Mouse (Mus musculus) stomach, embryonic 14.5 days (tissue): ENCODE measurements around the gene Clps. TPM values are rescaled to one million over a fixed set of nuclear protein-coding genes. Genes with fewer than 3 reads are reported as not detected.

Experiments
- ATAC-seq: fragments of 200-750 bp; cut with Nextera tagmentation; 2 replicates; pipeline ENCODE4 v1.8.0; 2017; ENCODE audit warnings: low read depth, moderate TSS enrichment; ENCODE audit not compliant: insufficient number of reproducible peaks, insufficient read depth, low FRiP score
- H3K27ac ChIP-seq: fragments of 300-500 bp; sonication (generic); 2 replicates; pipeline ENCODE4 v1.5.1; 2014; ENCODE audit warnings: mild to moderate bottlenecking, low read length, moderate library complexity, mixed read lengths
- H3K27me3 ChIP-seq: fragments of 300-500 bp; sonication (generic); 2 replicates; pipeline ENCODE4 v1.6.1; 2014; ENCODE audit warnings: low read length, control low read depth, mixed read lengths; ENCODE audit not compliant: control insufficient read depth, insufficient read depth
- H3K36me3 ChIP-seq: fragments of 300-500 bp; sonication (generic); 2 replicates; pipeline ENCODE4 v1.6.1; 2014; ENCODE audit warnings: mild to moderate bottlenecking, control low read depth, low read length, moderate library complexity, mixed read lengths; ENCODE audit not compliant: control insufficient read depth, insufficient read depth
- H3K4me1 ChIP-seq: fragments of 300-500 bp; sonication (generic); 2 replicates; pipeline ENCODE4 v1.6.1; 2014; ENCODE audit warnings: low read length, control low read depth, mixed read lengths; ENCODE audit not compliant: control insufficient read depth, insufficient read depth
- H3K4me2 ChIP-seq: fragments of 300-500 bp; sonication (generic); replicated peaks from 2 replicates; pipeline ENCODE4 v1.6.1; 2014; ENCODE audit warnings: low read depth, low read length, control low read depth
- H3K4me3 ChIP-seq: fragments of 300-500 bp; sonication (generic); 2 replicates; pipeline ENCODE4 v1.5.1; 2014; ENCODE audit warnings: low read depth, low read length, control low read depth
- H3K9ac ChIP-seq: fragments of 300-500 bp; sonication (generic); replicated peaks from 2 replicates; pipeline ENCODE4 v1.6.1; 2014; ENCODE audit warnings: low read depth, mild to moderate bottlenecking, control low read depth, low read length, moderate library complexity, mixed read lengths
- H3K9me3 ChIP-seq: fragments of 300-500 bp; sonication (generic); 2 replicates; pipeline ENCODE4 v1.6.1; 2016; ENCODE audit warnings: low read depth, low read length, control low read depth; ENCODE audit not compliant: control insufficient read depth
- WGBS: fragments of 180-500 bp; shearing (Covaris S2); extraction: QIAGEN DNeasy Blood & Tissue Kit; methylation state at CpG from one replicate; pipeline ENCODE4 v1.1.7; 2014; 5-methylcytosine and 5-hydroxymethylcytosine counted together
- polyA plus RNA-seq: library from polyadenylated mRNA; unstranded; fragments of >200 nt; fragmentation: Nextera tagmentation; extraction: Ambion mirVana; gene quantifications from 2 replicates; pipeline ENCODE4 v1.2.1, GENCODE M21; 2014

The Clps gene
- polyA plus RNA-seq, 1 experiment from 2014 or later, result 47.2 TPM

GRCm38 (mm10) chr17:28546925-28547324, 13.6 kb downstream of the Clps start:
- H3K27me3 ChIP-seq, result no peaks in the 10 kb centered on the region
- no peaks in the 10 kb centered on the region for H3K4me1 ChIP-seq
- H3K36me3 ChIP-seq, result no peaks in the 10 kb centered on the region
- H3K9me3 ChIP-seq, result no peaks in the 10 kb centered on the region
- ATAC-seq, result no peak
- 100% methylated on average over 1 of the region's 1 CpGs for WGBS
- no peak overlapping the region for H3K4me2 ChIP-seq
- no peak overlapping the region for H3K9ac ChIP-seq
- no peak overlapping the region for H3K4me3 ChIP-seq
- H3K27ac ChIP-seq, result no peak overlapping the region

- no peaks in the 10 kb centered on the region for H3K4me1 ChIP-seq
- 51% methylated on average over 12 of the region's 12 CpGs for WGBS
- H3K27ac ChIP-seq, result no peak overlapping the region
- no peak for ATAC-seq
- H3K9me3 ChIP-seq, result peaks cover 4% of the 10 kb centered on the region; the same call in 1 of the 2 replicates
- no peak overlapping the region for H3K4me2 ChIP-seq
- no peak overlapping the region for H3K4me3 ChIP-seq
- H3K27me3 ChIP-seq, result no peaks in the 10 kb centered on the region
- no peak overlapping the region for H3K9ac ChIP-seq
- H3K36me3 ChIP-seq, result no peaks in the 10 kb centered on the region
Measured at GRCm38 (mm10) chr17:28537881-28538280, 22.7 kb downstream of the Clps start.

GRCm38 (mm10) chr17:28533327-28533726, 27.2 kb downstream of the Clps start:
- no peak for ATAC-seq
- no peaks in the 10 kb centered on the region for H3K9me3 ChIP-seq
- no peaks in the 10 kb centered on the region for H3K27me3 ChIP-seq
- H3K36me3 ChIP-seq, result no peaks in the 10 kb centered on the region
- WGBS, result 85% methylated on average over 13 of the region's 13 CpGs
- H3K4me2 ChIP-seq, result no peak overlapping the region
- no peaks in the 10 kb centered on the region for H3K4me1 ChIP-seq
- no peak overlapping the region for H3K27ac ChIP-seq
- no peak overlapping the region for H3K9ac ChIP-seq
- H3K4me3 ChIP-seq, result no peak overlapping the region

- no peaks in the 10 kb centered on the region for H3K36me3 ChIP-seq
- no peaks in the 10 kb centered on the region for H3K9me3 ChIP-seq
- H3K4me1 ChIP-seq, result peaks cover 2% of the 10 kb centered on the region; the same call in 1 of the 2 replicates
- H3K27me3 ChIP-seq, result no peaks in the 10 kb centered on the region
- H3K9ac ChIP-seq, result no peak overlapping the region
- ATAC-seq, result no peak
- no peak overlapping the region for H3K27ac ChIP-seq
- 83% methylated on average over 7 of the region's 7 CpGs for WGBS
- H3K4me3 ChIP-seq, result no peak overlapping the region
- H3K4me2 ChIP-seq, result no peak overlapping the region
Measured at GRCm38 (mm10) chr17:28532557-28532956, 28.0 kb downstream of the Clps start.

- H3K9me3 ChIP-seq, result no peaks in the 10 kb centered on the region
- H3K4me3 ChIP-seq, result no peak overlapping the region
- H3K27ac ChIP-seq, result no peak overlapping the region
- H3K9ac ChIP-seq, result no peak overlapping the region
- H3K4me2 ChIP-seq, result no peak overlapping the region
- WGBS, result 20% methylated on average over 18 of the region's 18 CpGs
- ATAC-seq, result no peak
- peaks cover 7% of the 10 kb centered on the region; the same call in 1 of the 2 replicates for H3K4me1 ChIP-seq
- no peaks in the 10 kb centered on the region for H3K27me3 ChIP-seq
- H3K36me3 ChIP-seq, result no peaks in the 10 kb centered on the region
Measured at GRCm38 (mm10) chr17:28531946-28532345, 28.6 kb downstream of the Clps start.

- ATAC-seq, result no peak
- Histone ChIP-seq H3K27ac (no peak within 1 kb of the TSS), H3K4me1 (peaks cover 7% of the 10 kb centered on the region; the same call in 1 of the 2 replicates), H3K4me2 (no peak within 1 kb of the TSS), H3K9me3 (no peaks in the 10 kb centered on the region), H3K27me3 (no peaks in the 10 kb centered on the region), H3K9ac (no peak within 1 kb of the TSS), H3K36me3 (no peaks in the 10 kb centered on the region), H3K4me3 (no peak within 1 kb of the TSS)
- WGBS, result 84% methylated on average over 6 of the region's 6 CpGs
Measured at GRCm38 (mm10) chr17:28530506-28530905, 30.1 kb downstream of the Clps start, which contains the start of gene Armc12. TSS of gene Armc12 (plus strand) at chr17:28530806.

GRCm38 (mm10) chr17:28529116-28529515, 31.4 kb downstream of the Clps start:
- 65% methylated on average over 4 of the region's 4 CpGs for WGBS
- Histone ChIP-seq H3K4me3 (no peak overlapping the region), H3K9ac (no peak overlapping the region), H3K4me2 (no peak overlapping the region), H3K36me3 (no peaks in the 10 kb centered on the region), H3K4me1 (peaks cover 7% of the 10 kb centered on the region; the same call in 1 of the 2 replicates), H3K27ac (no peak overlapping the region), H3K27me3 (no peaks in the 10 kb centered on the region), H3K9me3 (no peaks in the 10 kb centered on the region)
- ATAC-seq, result no peak

GRCm38 (mm10) chr17:28528043-28528351, 32.6 kb downstream of the Clps start:
- Histone ChIP-seq H3K4me2 (peak overlapping the region; percentile 19), H3K9me3 (no peaks in the 10 kb centered on the region), H3K4me1 (peaks cover 7% of the 10 kb centered on the region; the same call in 1 of the 2 replicates), H3K9ac (no peak overlapping the region), H3K36me3 (no peaks in the 10 kb centered on the region), H3K4me3 (no peak overlapping the region), H3K27ac (no peak overlapping the region), H3K27me3 (no peaks in the 10 kb centered on the region)
- WGBS, result 3% methylated on average over 6 of the region's 6 CpGs
- no peak for ATAC-seq
